ENCODE assay signal across 26 mouse cellular contexts in genomic region chr12:33964427-33964826, GRCm38 (mm10). TPM values are rescaled to one million over a fixed set of nuclear protein-coding genes. Genes with fewer than 3 reads are reported as not detected.
DNase-seq lines count a peak whose midpoint lies in the region; ATAC-seq and TF ChIP-seq lines count a peak whose summit lies in the region.
"Had no signal": no experiment of that assay in that cellular context is flagged by ENCODE, and none has a peak within 500 bp of the region (broad histone marks: within the 10 kb centered on the region; RNA-seq: fewer than 3 reads in every experiment).

No protein-coding gene starts in this region.

- no peak for TF ChIP-seq CTCF in gastrocnemius, adult 2 months (IDR thresholded peaks at IDR 0.05)

- H3K36me3 ChIP-seq in neural tube, embryonic 15.5 days = no peaks in the 10 kb centered on the region
- peaks cover 4% of the 10 kb centered on the region; the same call in 1 of the 2 replicates for H3K36me3 ChIP-seq in limb, embryonic 13.5 days
- H3K36me3 ChIP-seq: forebrain, embryonic 12.5 days; heart, embryonic 15.5 days; lung, embryonic 15.5 days had no signal

- H3K4me2 ChIP-seq in neural tube, embryonic 15.5 days = no peak overlapping the region
- H3K4me2 ChIP-seq in limb, embryonic 13.5 days (replicated peaks) = peak overlapping the region; percentile 45
- H3K4me2 ChIP-seq: forebrain, embryonic 12.5 days; heart, embryonic 15.5 days; lung, embryonic 15.5 days had no signal

- WGBS in neural tube, embryonic 15.5 days = 11% methylated on average over 2 of the region's 2 CpGs
- WGBS in limb, embryonic 13.5 days = 23% methylated on average over 2 of the region's 2 CpGs

- ATAC-seq in neural tube, embryonic 15.5 days (ENCODE audit: low FRiP score) = no peak
- no peak for ATAC-seq in limb, embryonic 13.5 days (ENCODE audit: low FRiP score, low read depth)

- no peak overlapping the region for H3K9ac ChIP-seq in neural tube, embryonic 15.5 days (replicated peaks)
- H3K9ac ChIP-seq in limb, embryonic 13.5 days = peak overlapping the region; percentile 25; the same call in 1 of the 2 replicates
- H3K9ac ChIP-seq: forebrain, embryonic 12.5 days; heart, embryonic 15.5 days; liver, embryonic 14.5 days; lung, embryonic 15.5 days had no signal

- intact Hi-C loops in gastrocnemius, adult 2 months (cut with DNase I) = no loop called here

- H3K4me1 ChIP-seq in neural tube, embryonic 15.5 days = peaks cover 15% of the 10 kb centered on the region
- H3K4me1 ChIP-seq in limb, embryonic 13.5 days = peaks cover 64% of the 10 kb centered on the region

- H3K27ac ChIP-seq in gastrocnemius, adult 2 months = peak overlapping the region; percentile 24; the same call in 1 of the 2 replicates
- no peak overlapping the region for H3K27ac ChIP-seq in neural tube, embryonic 15.5 days (replicated peaks)
- peak overlapping the region; percentile 61 for H3K27ac ChIP-seq in limb, embryonic 13.5 days
- H3K27ac ChIP-seq: forebrain, embryonic 12.5 days; heart, embryonic 15.5 days; left cerebral cortex, adult 2 months; liver, embryonic 14.5 days; lung, embryonic 15.5 days; macrophage had no signal

- no peak for DNase-seq in gastrocnemius, adult 2 months
- no peak for DNase-seq in gastrocnemius, adult 8-10 months (ENCODE audit: low spot score in 2 of 2)
- DNase-seq in neural tube, embryonic 10.5 days (ENCODE audit: extremely low spot score, low spot score) = peak; percentile 44
- DNase-seq in kidney, adult 18-20 months = no peak
- no peak for DNase-seq in spleen, postnatal 4 days (ENCODE audit: low spot score in 2 of 2)
- DNase-seq: adrenal gland, postnatal 36 days; cerebellum, adult 11-12 months; cerebellum, postnatal 14 days; gastrocnemius, postnatal 25 days; heart, postnatal 4 days; kidney, adult 9 months; kidney, postnatal 36 days; left cerebral cortex, postnatal 4 days; right cerebral cortex, adult 18-20 months; thymus, postnatal 25 days had no signal

- no peaks in the 10 kb centered on the region for H3K9me3 ChIP-seq in neural tube, embryonic 15.5 days (replicated peaks)
- H3K9me3 ChIP-seq in limb, embryonic 13.5 days = no peaks in the 10 kb centered on the region
- H3K9me3 ChIP-seq: forebrain, embryonic 12.5 days; heart, embryonic 15.5 days; lung, embryonic 15.5 days had no signal

- H3K4me3 ChIP-seq in gastrocnemius, adult 2 months = no peak overlapping the region
- H3K4me3 ChIP-seq in neural tube, embryonic 15.5 days (replicated peaks) = no peak overlapping the region
- H3K4me3 ChIP-seq in limb, embryonic 13.5 days = no peak overlapping the region
- H3K4me3 ChIP-seq: forebrain, embryonic 12.5 days; heart, embryonic 15.5 days; left cerebral cortex, adult 2 months; lung, embryonic 15.5 days had no signal

- peaks cover 81% of the 10 kb centered on the region for H3K27me3 ChIP-seq in neural tube, embryonic 15.5 days (replicated peaks)
- H3K27me3 ChIP-seq in limb, embryonic 13.5 days = peaks cover 12% of the 10 kb centered on the region; the same call in 1 of the 2 replicates

RNA-seq across cellular contexts. Expression of gene Twist1, which starts 7.0 kb away (rescaled TPM):
- 1 to 10 TPM in 1 of 2 experiments, under 1 TPM in 1; 0.92 to 1.3 TPM for total RNA-seq in gastrocnemius, adult 2 months (2021)
- 1 to 10 TPM in 1 of 4 experiments, under 1 TPM in 3; 0.24 to 2.1 (median 0.67) TPM for total RNA-seq in gastrocnemius, adult 8-10 months (2022)
- polyA plus RNA-seq in neural tube, embryonic 15.5 days (2015; fragmentation: Nextera tagmentation; extraction: Ambion mirVana) = 1.3 and 1.7 TPM in 2 replicates
- 46.6 and 48.6 TPM in 2 replicates for polyA plus RNA-seq in limb, embryonic 13.5 days (2015; fragmentation: Nextera tagmentation; extraction: Ambion mirVana)
- polyA plus RNA-seq: macrophage had no signal

RNA-seq across cellular contexts. Expression of gene Ferd3l, which starts 36.2 kb away (rescaled TPM):
- not detected for total RNA-seq in gastrocnemius, adult 2 months (2021)
- not detected for total RNA-seq in gastrocnemius, adult 8-10 months (2022)
- polyA plus RNA-seq in neural tube, embryonic 15.5 days (2015; fragmentation: Nextera tagmentation; extraction: Ambion mirVana) = 0.64 and 0.77 TPM in 2 replicates
- polyA plus RNA-seq in limb, embryonic 13.5 days (2015; fragmentation: Nextera tagmentation; extraction: Ambion mirVana) = not detected in 2 replicates
- total RNA-seq: adrenal gland, postnatal 36 days; gastrocnemius, postnatal 25 days; heart, adult 8-10 months; heart, postnatal 4 days; left cerebral cortex, adult 2 months; left cerebral cortex, postnatal 4 days had no signal
- polyA plus RNA-seq: heart, embryonic 15.5 days; intestine, embryonic 14.5 days; liver, embryonic 14.5 days; lung, embryonic 15.5 days; macrophage; testis, adult 2 months had no signal
